Mouse (Mus musculus): Measurements from ENCODE around the gene Ednra.

Ednra gene

DNA sequence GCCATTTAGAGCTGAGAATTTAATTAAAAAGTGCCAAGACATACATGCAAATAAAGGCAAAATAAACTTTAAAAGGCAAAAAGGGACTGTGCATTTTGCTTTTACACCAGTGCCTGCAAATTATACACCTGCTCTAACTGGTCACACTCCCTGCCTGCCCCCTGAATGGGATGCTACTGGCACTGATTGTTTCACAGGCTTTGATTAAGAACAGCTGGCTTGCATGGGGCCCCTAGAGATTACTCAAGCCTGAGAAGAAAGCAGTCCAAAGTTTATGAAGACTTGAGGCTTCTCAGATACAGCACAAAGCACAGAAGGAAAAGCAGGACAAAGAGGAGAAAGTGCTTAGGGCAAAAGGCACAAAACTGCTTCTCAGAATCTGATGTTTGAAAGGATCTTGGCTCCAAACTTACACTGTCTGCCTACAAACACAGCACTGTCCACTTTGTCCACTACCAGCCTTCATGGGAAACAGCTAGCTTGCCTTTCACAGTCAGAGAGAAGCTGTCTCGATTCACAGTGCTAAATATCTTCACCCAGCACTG lies 73.5 kb downstream of the Ednra start:
- no peak for DNase-seq (ENCODE audit: low spot score in 2 of 2)

DNA sequence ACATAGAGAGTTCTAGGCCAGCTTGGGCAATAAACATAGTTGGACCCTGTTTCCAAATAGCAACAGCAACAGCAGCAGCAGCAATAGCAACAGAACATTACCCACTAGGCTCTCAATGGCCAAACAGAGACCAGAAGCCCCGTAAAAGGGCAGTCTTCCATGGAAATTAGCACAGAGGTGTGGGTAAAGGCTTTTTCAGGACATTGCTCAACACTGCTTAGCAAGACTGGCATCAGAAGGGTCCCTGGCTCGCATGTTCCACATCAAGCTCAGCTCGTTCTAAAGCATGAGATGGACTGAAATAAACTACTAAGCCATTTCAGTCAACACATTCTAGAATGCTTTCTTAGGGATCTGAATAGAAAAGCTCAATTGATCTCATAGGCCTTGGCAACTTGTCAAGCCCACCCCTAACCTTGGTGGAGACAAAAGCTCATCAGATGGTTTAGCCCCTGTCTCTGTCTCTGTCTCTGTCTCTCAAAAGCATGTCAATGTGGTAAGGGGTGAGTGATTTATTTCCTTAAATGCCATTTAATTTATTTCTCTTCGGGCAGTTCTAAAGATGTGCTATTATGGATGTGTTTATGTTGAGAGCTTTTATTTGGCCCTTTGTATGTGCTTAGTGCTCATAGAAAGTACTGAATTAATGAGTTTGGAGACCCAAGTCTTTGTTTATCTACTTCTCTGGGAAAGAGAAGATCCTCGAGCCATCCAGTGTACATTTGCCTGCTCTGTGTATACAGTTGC lies 84.0 kb downstream of the Ednra start:
- DNase-seq (ENCODE audit: low spot score in 2 of 2), result no peak

DNA sequence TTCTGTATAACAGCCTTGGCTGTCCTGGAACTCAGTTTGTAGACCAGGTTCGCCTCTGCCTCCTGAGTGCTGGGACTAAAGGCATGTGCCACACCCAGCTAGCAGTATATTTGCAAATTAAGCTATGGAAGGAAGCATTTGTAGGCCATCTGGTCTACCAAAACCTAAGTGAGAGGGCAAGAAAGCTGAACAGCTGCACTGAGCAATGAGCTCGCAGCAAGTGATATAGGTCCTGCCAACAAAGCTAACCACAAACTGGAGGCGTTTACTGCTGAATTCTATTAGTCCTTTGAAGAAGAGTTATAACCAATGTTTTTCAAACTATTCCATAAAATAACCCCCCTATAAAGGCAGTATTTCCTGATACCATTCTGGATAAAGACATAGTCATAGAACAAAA lies 86.7 kb downstream of the Ednra start:
- DNase-seq (ENCODE audit: low spot score in 2 of 2), result no peak

DNA sequence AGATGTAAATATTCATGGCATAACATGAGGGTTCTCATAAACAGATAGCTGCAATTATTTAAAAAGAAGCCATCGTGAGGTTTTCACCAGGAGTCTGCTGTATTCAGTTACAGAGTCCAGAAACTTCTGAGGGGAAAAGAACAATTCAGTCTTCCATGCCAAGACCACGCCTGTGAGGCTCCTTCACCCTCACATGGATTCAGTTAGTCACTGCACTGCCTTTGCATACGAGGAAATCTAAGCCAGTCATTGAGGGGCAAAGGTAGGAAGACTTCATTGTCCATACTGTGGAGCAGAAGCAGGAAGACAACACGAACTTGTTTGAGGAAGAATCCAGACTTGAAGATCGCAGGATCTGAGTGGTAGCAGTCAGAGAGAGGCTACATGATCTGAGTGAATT lies 90.2 kb downstream of the Ednra start:
- DNase-seq (ENCODE audit: low spot score in 2 of 2), result no peak

DNA sequence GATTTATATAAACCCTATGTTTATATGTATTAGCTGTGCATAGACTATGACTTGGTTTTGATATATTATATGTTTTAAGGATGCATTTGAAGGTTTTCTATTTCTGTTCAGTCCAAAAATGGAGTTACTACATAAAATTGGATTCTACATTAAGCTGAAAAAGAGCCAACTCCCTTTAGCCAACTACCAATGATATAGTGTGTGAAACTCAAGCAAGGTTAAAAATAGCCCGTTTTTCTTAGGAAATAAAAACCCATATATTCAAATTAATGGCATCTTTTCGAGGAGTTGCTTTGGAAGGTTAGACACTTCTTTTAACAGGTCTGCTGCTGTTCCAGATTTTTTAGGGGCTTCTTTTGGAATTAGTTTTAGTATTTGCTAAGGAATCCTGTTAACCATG lies 91.1 kb downstream of the Ednra start:
- DNase-seq (ENCODE audit: low spot score in 2 of 2), result no peak

DNA sequence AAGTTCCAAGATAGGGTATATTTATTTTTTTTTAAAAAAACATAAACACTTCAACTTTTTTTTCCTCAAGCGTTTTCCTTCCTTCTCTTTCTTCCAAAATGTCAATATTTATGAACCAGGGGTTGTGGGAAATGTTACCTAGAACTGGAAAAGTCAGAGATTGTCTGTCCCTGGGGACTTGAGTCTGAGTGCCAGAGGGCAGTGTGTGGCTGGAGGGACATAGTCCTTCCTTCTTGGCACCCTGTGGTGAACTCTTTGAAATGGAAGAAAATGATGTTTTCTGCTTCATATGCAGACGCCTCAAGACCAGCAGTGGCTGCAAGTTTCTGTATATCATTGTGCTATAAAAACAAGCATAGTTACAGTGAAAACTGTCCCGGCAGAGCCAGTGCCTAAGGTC lies 93.6 kb downstream of the Ednra start:
- DNase-seq (ENCODE audit: low spot score in 2 of 2), result no peak

DNA sequence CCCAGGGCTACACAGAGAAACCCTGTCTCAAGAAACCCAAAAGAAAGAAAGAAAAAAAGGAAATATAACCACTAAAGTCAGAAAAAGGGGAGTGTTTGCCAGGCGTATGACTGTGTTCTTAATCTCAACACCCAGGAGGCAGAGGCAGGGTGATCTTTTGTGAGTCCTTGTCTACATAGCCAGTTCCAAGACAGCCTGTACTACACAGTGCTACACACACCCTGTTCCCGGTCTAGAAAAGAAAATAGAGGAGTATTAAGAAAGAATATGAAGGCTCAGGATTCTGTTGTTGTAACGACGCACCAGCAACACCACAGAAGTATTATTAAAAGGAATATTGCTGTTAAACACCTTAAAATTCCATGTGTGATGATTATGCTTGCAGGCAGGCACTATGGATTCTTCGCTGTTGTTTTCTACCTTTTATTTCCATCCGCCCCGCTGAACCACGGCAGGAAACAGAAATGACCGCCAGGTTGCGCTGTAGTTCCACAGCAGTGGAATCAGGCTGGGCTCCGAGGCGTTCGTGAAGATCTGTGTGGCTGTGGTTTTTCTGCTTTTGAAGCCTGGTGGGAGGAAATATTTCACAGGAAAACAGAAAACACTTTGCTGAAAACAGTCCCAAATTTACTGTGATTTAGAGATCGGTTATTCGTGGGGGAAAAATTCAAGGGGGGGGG lies 94.3 kb downstream of the Ednra start:
- peak; percentile 72 to 88 for DNase-seq (ENCODE audit: low spot score in 2 of 2)

DNA sequence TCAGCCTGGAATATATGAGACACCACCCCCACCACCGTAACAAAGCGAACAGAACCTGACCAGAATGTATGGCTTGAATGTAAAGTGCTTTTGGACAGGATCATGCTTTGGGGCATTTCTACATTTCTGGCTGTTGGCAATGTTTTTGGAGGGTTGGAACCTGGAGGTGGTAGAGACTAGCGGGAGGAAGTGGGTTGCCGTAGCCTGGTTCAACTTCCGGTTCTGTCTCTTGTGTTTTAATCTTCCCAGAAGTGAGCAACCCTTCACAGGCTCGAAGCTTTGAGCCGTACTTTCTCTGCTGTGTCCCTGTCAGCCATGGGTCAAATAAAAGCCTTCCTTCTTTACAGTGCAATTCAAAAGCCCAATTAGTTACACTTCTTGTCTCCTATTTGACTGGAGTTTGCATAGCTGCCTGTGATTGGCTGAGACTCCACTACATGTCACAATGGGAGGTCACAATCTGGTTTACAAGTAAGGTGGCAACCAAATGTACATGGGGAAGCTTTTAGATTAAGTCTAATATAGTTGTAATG lies 100.5 kb downstream of the Ednra start:
- no peak for DNase-seq (ENCODE audit: low spot score in 2 of 2)

DNA sequence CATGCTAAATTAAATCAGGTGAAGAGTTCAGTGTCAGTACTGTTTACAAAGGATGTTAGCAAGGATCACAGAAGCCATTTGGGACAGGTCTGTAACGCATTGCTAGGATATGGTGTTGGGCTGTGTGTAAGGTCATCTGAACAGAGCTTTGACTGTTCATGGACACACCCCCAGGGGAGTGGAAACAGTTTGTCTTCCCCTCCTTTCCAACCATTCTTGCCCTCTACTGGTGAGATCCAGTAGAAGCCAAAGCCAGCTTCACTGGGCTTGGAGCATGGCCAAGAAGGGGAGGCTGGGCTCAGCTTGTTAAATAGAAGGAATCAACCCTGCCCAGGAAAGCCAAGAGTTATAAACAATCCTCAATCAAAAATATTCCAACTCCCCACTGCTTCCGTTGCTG lies 106.3 kb downstream of the Ednra start:
- DNase-seq (ENCODE audit: low spot score in 2 of 2), result peak; percentile 43 to 64
